ENCODE assay signal across 16 mouse cellular contexts in genomic region chr11:98974213-98974612, GRCm38 (mm10). TPM values are rescaled to one million over a fixed set of nuclear protein-coding genes. Genes with fewer than 3 reads are reported as not detected.
DNase-seq lines count a peak whose midpoint lies in the region; ATAC-seq lines count a peak whose summit lies in the region.
"Had no signal": no experiment of that assay in that cellular context is flagged by ENCODE, and none has a peak within 500 bp of the region (broad histone marks: within the 10 kb centered on the region; RNA-seq: fewer than 3 reads in every experiment).

No protein-coding gene starts in this region.

- H3K27me3 ChIP-seq in hindbrain, embryonic 12.5 days, result no peaks in the 10 kb centered on the region
- no peaks in the 10 kb centered on the region for H3K27me3 ChIP-seq in hindbrain, embryonic 14.5 days (ENCODE audit: control insufficient read depth, insufficient read depth, low read length)
- no peaks in the 10 kb centered on the region for H3K27me3 ChIP-seq in limb, embryonic 10.5 days (ENCODE audit: low read depth, poor library complexity, severe bottlenecking)
- H3K27me3 ChIP-seq: embryonic facial prominence, embryonic 12.5 days; forebrain, embryonic 15.5 days had no signal

- H3K4me1 ChIP-seq in hindbrain, embryonic 12.5 days, result peaks cover 37% of the 10 kb centered on the region
- H3K4me1 ChIP-seq in hindbrain, embryonic 14.5 days (replicated peaks; ENCODE audit: control insufficient read depth, insufficient read depth, low read length), result peaks cover 26% of the 10 kb centered on the region
- H3K4me1 ChIP-seq in limb, embryonic 10.5 days, result peaks cover 40% of the 10 kb centered on the region

- no peaks in the 10 kb centered on the region for H3K9me3 ChIP-seq in hindbrain, embryonic 12.5 days (replicated peaks)
- no peaks in the 10 kb centered on the region for H3K9me3 ChIP-seq in hindbrain, embryonic 14.5 days (ENCODE audit: control insufficient read depth, low read length)
- H3K9me3 ChIP-seq in limb, embryonic 10.5 days (replicated peaks), result no peaks in the 10 kb centered on the region
- H3K9me3 ChIP-seq: embryonic facial prominence, embryonic 12.5 days; forebrain, embryonic 15.5 days; G1E; heart, embryonic 12.5 days; hindbrain, embryonic 10.5 days had no signal

- H3K27ac ChIP-seq in hindbrain, embryonic 12.5 days, result 0 out of 2 replicates have a peak overlapping the region, but pooled peaks have one; percentile 44
- no peak overlapping the region for H3K27ac ChIP-seq in hindbrain, embryonic 14.5 days
- H3K27ac ChIP-seq in limb, embryonic 10.5 days, result no peak overlapping the region
- H3K27ac ChIP-seq: embryonic facial prominence, embryonic 12.5 days; forebrain, embryonic 15.5 days had no signal

- H3K4me2 ChIP-seq in hindbrain, embryonic 12.5 days (replicated peaks), result no peak overlapping the region
- no peak overlapping the region for H3K4me2 ChIP-seq in hindbrain, embryonic 14.5 days (replicated peaks)
- H3K4me2 ChIP-seq: embryonic facial prominence, embryonic 12.5 days; forebrain, embryonic 15.5 days; heart, embryonic 12.5 days had no signal

- ATAC-seq in hindbrain, embryonic 12.5 days (ENCODE audit: low FRiP score), result no peak
- ATAC-seq in hindbrain, embryonic 14.5 days (ENCODE audit: low FRiP score), result no peak
- ATAC-seq: forebrain, embryonic 15.5 days; hindbrain, embryonic 16.5 days; inflammation-experienced regulatory T-cells, adult 6 months; intestine, postnatal 0 days had no signal

- WGBS in hindbrain, embryonic 12.5 days, result 79% methylated on average over 6 of the region's 6 CpGs
- WGBS in hindbrain, embryonic 14.5 days, result 78% methylated on average over 6 of the region's 6 CpGs
- WGBS in limb, embryonic 10.5 days, result 84% methylated on average over 6 of the region's 6 CpGs

- peaks cover 42% of the 10 kb centered on the region for H3K36me3 ChIP-seq in hindbrain, embryonic 12.5 days
- H3K36me3 ChIP-seq in hindbrain, embryonic 14.5 days (replicated peaks; ENCODE audit: control insufficient read depth, insufficient read depth), result peaks cover 35% of the 10 kb centered on the region
- peaks cover 62% of the 10 kb centered on the region for H3K36me3 ChIP-seq in limb, embryonic 10.5 days

- peak; percentile 7 for DNase-seq in cerebellum, adult 11 months
- no peak for DNase-seq in cerebellum, postnatal 4 days (ENCODE audit: low spot score in 2 of 2)
- no peak for DNase-seq in hindbrain, embryonic 14.5 days (ENCODE audit: low spot score)
- peak; percentile 41 for DNase-seq in adrenal gland, postnatal 14 days
- DNase-seq in limb, embryonic 10.5 days (ENCODE audit: low spot score), result peak; percentile 30
- no peak for DNase-seq in c-Kit-positive CD71-positive TER-119-positive erythroid progenitor cells, embryonic 14.5 days (ENCODE audit: low spot score)

- no peak overlapping the region for H3K4me3 ChIP-seq in hindbrain, embryonic 12.5 days
- no peak overlapping the region for H3K4me3 ChIP-seq in hindbrain, embryonic 14.5 days (replicated peaks; ENCODE audit: low read length)
- no peak overlapping the region for H3K4me3 ChIP-seq in limb, embryonic 10.5 days
- H3K4me3 ChIP-seq: embryonic facial prominence, embryonic 12.5 days; forebrain, embryonic 15.5 days; heart, embryonic 12.5 days; hindbrain, embryonic 10.5 days had no signal

- H3K9ac ChIP-seq in hindbrain, embryonic 12.5 days, result no peak overlapping the region
- no peak overlapping the region for H3K9ac ChIP-seq in hindbrain, embryonic 14.5 days
- H3K9ac ChIP-seq: embryonic facial prominence, embryonic 12.5 days; forebrain, embryonic 15.5 days; heart, embryonic 12.5 days had no signal

RNA-seq across cellular contexts. Expression of gene Gjd3, which starts 8.6 kb away (rescaled TPM):
- 0.88 and 1.1 TPM in 2 replicates for polyA plus RNA-seq in hindbrain, embryonic 12.5 days (2016; fragmentation: Nextera tagmentation; extraction: Ambion mirVana)
- polyA plus RNA-seq in hindbrain, embryonic 14.5 days (2014; fragmentation: Nextera tagmentation; extraction: Ambion mirVana), result 0.60 and 1.4 TPM in 2 replicates
- total RNA-seq in adrenal gland, postnatal 14 days (2021), result not detected in 2 replicates
- polyA plus RNA-seq in limb, embryonic 10.5 days (2016; fragmentation: Nextera tagmentation; extraction: Ambion mirVana), result 0.24 and 0.29 TPM in 2 replicates
- total RNA-seq: G1E; gastrocnemius, postnatal 10 days had no signal
- polyA plus RNA-seq: G1E; inflammation-experienced regulatory T-cells, adult 6 months had no signal

RNA-seq across cellular contexts. Expression of gene Rara, which starts 46.6 kb away (rescaled TPM):
- 38.6 and 46.9 TPM in 2 replicates for polyA plus RNA-seq in hindbrain, embryonic 12.5 days (2016; fragmentation: Nextera tagmentation; extraction: Ambion mirVana)
- polyA plus RNA-seq in hindbrain, embryonic 14.5 days (2014; fragmentation: Nextera tagmentation; extraction: Ambion mirVana), result 18.4 and 18.7 TPM in 2 replicates
- total RNA-seq in adrenal gland, postnatal 14 days (2021), result 24.5 and 29.3 TPM in 2 replicates
- polyA plus RNA-seq in limb, embryonic 10.5 days (2016; fragmentation: Nextera tagmentation; extraction: Ambion mirVana), result 38.4 and 43.7 TPM in 2 replicates

RNA-seq across cellular contexts. Expression of gene Top2a, which starts 49.8 kb away (rescaled TPM):
- polyA plus RNA-seq in hindbrain, embryonic 12.5 days (2016; fragmentation: Nextera tagmentation; extraction: Ambion mirVana), result 195 and 199 TPM in 2 replicates
- polyA plus RNA-seq in hindbrain, embryonic 14.5 days (2014; fragmentation: Nextera tagmentation; extraction: Ambion mirVana), result 34.2 and 42.4 TPM in 2 replicates
- total RNA-seq in adrenal gland, postnatal 14 days (2021), result 52.0 and 70.5 TPM in 2 replicates
- 291 and 354 TPM in 2 replicates for polyA plus RNA-seq in limb, embryonic 10.5 days (2016; fragmentation: Nextera tagmentation; extraction: Ambion mirVana)

Comparison
In these comparisons a context has a peak if more than half of its experiments do, and no peak if none do; other contexts are left out.
1. DNase-seq: peak in cerebellum, adult 11 months (single experiment), adrenal gland, postnatal 14 days (single experiment) and limb, embryonic 10.5 days (single experiment); none in cerebellum, postnatal 4 days (0 of 2), hindbrain, embryonic 14.5 days (single experiment) and c-Kit-positive CD71-positive TER-119-positive erythroid progenitor cells, embryonic 14.5 days (single experiment).